Comparison of ENCODE assay signal across 9 mouse cellular contexts in genomic region chr10:78163923-78164322, GRCm38 (mm10). TPM values are rescaled to one million over a fixed set of nuclear protein-coding genes. Genes with fewer than 3 reads are reported as not detected.
A peak's percentile ranks its signal among the peaks of the same experiment; 100 is the strongest.
DNase-seq lines count a peak whose midpoint lies in the region; ATAC-seq and TF ChIP-seq lines count a peak whose summit lies in the region.
"Had no signal": no experiment of that assay in that cellular context is flagged by ENCODE, and none has a peak within 500 bp of the region (broad histone marks: within the 10 kb centered on the region; RNA-seq: fewer than 3 reads in every experiment).

No protein-coding gene starts in this region.

- peaks cover 71% of the 10 kb centered on the region for H3K36me3 ChIP-seq in hindbrain, embryonic 13.5 days
- peaks cover 66% of the 10 kb centered on the region for H3K36me3 ChIP-seq in limb, embryonic 14.5 days (ENCODE audit: control insufficient read depth, insufficient read depth, low read length)

- H3K4me2 ChIP-seq in hindbrain, embryonic 13.5 days = no peak overlapping the region
- H3K4me2 ChIP-seq in limb, embryonic 14.5 days (replicated peaks; ENCODE audit: low read depth, low read length, severe bottlenecking) = no peak overlapping the region
- H3K4me2 ChIP-seq: neural tube, embryonic 12.5 days had no signal

- no peak overlapping the region for H3K27ac ChIP-seq in hindbrain, embryonic 13.5 days
- H3K27ac ChIP-seq in limb, embryonic 14.5 days (replicated peaks; ENCODE audit: low read depth, low read length) = no peak overlapping the region
- H3K27ac ChIP-seq: neural tube, embryonic 12.5 days had no signal

- DNase-seq in ovary, postnatal 14 days (ENCODE audit: low spot score) = peak; percentile 62
- no peak for DNase-seq in ovary, postnatal 10 days (ENCODE audit: low spot score)
- DNase-seq in adipocyte (ENCODE audit: low spot score) = peak; percentile 77
- DNase-seq in embryo, embryonic 10 days (ENCODE audit: low spot score) = peak; percentile 74
- peak; percentile 76 for DNase-seq in limb, embryonic 14.5 days (ENCODE audit: low spot score)
- peak; percentile 68 for DNase-seq in right cerebral cortex, adult 18-20 months

- 0 out of 2 replicates have a peak, but pooled peaks have one; percentile 9 for ATAC-seq in hindbrain, embryonic 13.5 days (ENCODE audit: low FRiP score)
- ATAC-seq in limb, embryonic 14.5 days (ENCODE audit: low FRiP score, low read depth) = no peak
- ATAC-seq in inflammation-experienced regulatory T-cells, adult 6 months = no peak

- H3K9ac ChIP-seq in hindbrain, embryonic 13.5 days = no peak overlapping the region
- no peak overlapping the region for H3K9ac ChIP-seq in limb, embryonic 14.5 days (ENCODE audit: low read depth, low read length, severe bottlenecking)
- H3K9ac ChIP-seq: neural tube, embryonic 12.5 days had no signal

- no peak for TF ChIP-seq POLR2A in limb, embryonic 14.5 days (IDR thresholded peaks at IDR 0.05; ENCODE audit: borderline replicate concordance, extremely low read depth, insufficient read depth, insufficient read length)

- no peak overlapping the region for H3K4me3 ChIP-seq in hindbrain, embryonic 13.5 days
- no peak overlapping the region for H3K4me3 ChIP-seq in limb, embryonic 14.5 days (replicated peaks; ENCODE audit: low read length)
- H3K4me3 ChIP-seq: neural tube, embryonic 12.5 days had no signal

- no peaks in the 10 kb centered on the region for H3K9me3 ChIP-seq in hindbrain, embryonic 13.5 days
- no peaks in the 10 kb centered on the region for H3K9me3 ChIP-seq in limb, embryonic 14.5 days (ENCODE audit: control insufficient read depth, low read length)
- H3K9me3 ChIP-seq: neural tube, embryonic 12.5 days had no signal

- 40% methylated on average over 4 of the region's 4 CpGs for WGBS in hindbrain, embryonic 13.5 days
- 33% methylated on average over 4 of the region's 4 CpGs for WGBS in limb, embryonic 14.5 days

- H3K27me3 ChIP-seq in hindbrain, embryonic 13.5 days = no peaks in the 10 kb centered on the region
- H3K27me3 ChIP-seq in limb, embryonic 14.5 days (ENCODE audit: control insufficient read depth, insufficient read depth, low read length) = no peaks in the 10 kb centered on the region
- H3K27me3 ChIP-seq: neural tube, embryonic 12.5 days had no signal

- peaks cover 27% of the 10 kb centered on the region for H3K4me1 ChIP-seq in hindbrain, embryonic 13.5 days (replicated peaks)
- peaks cover 14% of the 10 kb centered on the region for H3K4me1 ChIP-seq in limb, embryonic 14.5 days (ENCODE audit: control insufficient read depth, insufficient read depth, low read length)

RNA-seq across cellular contexts. Expression of gene D10Jhu81e, which starts 5.7 kb away (rescaled TPM):
- 20.3 and 21.8 TPM in 2 replicates for polyA plus RNA-seq in hindbrain, embryonic 13.5 days (2015; fragmentation: Nextera tagmentation; extraction: Ambion mirVana)
- 94.8 and 125 TPM in 2 replicates for polyA plus RNA-seq in limb, embryonic 14.5 days (2012; rRNA removed)
- polyA plus RNA-seq in limb, embryonic 14.5 days (2014; fragmentation: Nextera tagmentation; extraction: Ambion mirVana) = 25.6 and 28.6 TPM in 2 replicates
- polyA plus RNA-seq in inflammation-experienced regulatory T-cells, adult 6 months (2017; shearing (Covaris generic)) = 10 to 100 TPM in 2 of 3 experiments, 1 to 10 TPM in 1; 7.9 to 44.8 (median 39.6) TPM

RNA-seq across cellular contexts. Expression of gene Pwp2, which starts 21.0 kb away (rescaled TPM):
- polyA plus RNA-seq in hindbrain, embryonic 13.5 days (2015; fragmentation: Nextera tagmentation; extraction: Ambion mirVana) = 15.5 and 17.3 TPM in 2 replicates
- polyA plus RNA-seq in limb, embryonic 14.5 days (2012; rRNA removed) = 15.8 and 16.1 TPM in 2 replicates
- polyA plus RNA-seq in limb, embryonic 14.5 days (2014; fragmentation: Nextera tagmentation; extraction: Ambion mirVana) = 16.9 and 17.4 TPM in 2 replicates
- 10 to 100 TPM in 2 of 3 experiments, 1 to 10 TPM in 1; 7.9 to 13.5 (median 11.9) TPM for polyA plus RNA-seq in inflammation-experienced regulatory T-cells, adult 6 months (2017; shearing (Covaris generic))
